Mouse (Mus musculus) embryo, embryonic 9.5 days (tissue): ENCODE data around the gene Fez1.

Experiments used
- DNase-seq: peaks from one replicate; pipeline ENCODE4 v3.0.0-alpha.2; 2017; ENCODE audit errors: extremely low spot score

Fez1 gene

DNA sequence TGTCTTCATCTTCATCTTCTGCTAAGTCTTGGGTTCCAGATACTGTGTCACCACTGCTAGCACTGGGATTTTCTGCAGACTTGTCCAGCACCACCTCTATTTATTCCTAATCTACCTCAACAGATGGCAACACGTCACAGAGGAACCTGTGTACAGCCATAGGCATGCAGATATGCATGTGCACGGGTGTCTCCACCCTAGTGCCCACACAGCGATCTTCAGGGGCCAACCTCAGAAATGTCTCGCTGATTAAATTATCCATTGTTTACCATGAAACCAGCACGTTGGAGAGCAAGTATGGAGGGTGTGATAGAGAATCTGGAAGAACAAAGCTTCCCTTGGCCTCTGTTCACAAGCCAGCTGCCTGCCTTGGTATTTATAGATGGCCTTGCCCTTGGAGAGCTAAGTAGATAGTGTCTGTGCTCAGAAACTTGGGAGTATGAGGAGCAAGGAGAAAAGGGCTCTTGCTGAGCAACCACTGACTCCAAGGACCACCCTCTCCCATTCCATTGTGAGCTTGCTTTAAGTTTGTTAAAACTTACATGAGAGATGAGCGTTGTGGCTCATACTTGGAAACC is 71.8 kb downstream of the Fez1 start:
- DNase-seq = no peak

DNA sequence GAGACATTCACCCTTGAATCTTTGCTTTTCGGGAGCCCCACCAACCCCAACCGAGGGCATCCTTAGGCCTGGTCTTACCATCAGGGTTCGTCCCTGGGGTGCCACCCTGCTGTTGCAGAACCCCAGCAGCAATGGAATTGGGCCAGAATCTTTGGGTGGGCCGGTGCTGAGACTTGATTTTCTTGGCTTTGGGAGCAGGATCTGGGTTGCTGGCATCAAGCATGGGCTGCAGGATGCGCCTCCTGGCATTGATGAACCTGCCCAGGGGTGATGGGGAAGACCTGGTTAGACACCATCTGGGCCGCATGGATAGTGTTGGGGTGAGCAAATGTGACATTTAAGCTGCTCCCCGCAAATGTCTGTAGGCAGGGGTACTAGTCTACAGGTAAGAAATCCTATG is 72.6 kb downstream of the Fez1 start:
- no peak for DNase-seq

DNA sequence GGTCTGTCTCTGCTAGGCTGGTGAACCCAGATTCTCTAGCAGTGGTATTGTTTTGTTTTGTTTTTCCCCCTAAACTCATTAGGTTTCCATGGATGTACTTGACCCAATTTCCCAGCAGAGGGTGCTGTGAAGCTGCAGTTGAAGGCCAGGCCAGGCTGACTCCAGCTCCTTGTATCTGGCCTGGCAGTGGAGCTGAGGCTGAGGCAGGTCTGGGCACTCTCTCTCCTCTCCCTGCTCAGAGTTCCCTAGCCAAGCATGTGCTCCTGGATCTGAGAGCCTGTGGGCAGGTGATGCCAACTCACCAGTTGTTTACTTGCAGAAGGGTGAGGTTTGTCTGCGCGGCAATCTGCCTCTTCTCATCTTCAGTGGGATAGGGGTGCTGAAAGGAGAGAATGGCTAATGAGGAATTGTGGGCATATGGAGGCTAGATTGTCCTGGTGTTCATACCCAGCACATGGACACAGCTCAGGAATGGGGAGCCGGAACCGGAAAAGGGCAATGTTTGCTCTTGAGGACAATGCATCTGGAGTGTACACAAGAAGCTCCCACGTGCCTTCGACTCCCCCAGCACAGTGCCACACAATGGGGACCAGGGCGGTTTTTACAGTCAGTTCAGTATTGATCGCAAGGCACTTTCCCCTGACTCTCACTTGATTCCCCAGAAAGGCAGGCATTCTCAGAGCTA is 73.5 kb downstream of the Fez1 start:
- DNase-seq = peak; percentile 56

DNA sequence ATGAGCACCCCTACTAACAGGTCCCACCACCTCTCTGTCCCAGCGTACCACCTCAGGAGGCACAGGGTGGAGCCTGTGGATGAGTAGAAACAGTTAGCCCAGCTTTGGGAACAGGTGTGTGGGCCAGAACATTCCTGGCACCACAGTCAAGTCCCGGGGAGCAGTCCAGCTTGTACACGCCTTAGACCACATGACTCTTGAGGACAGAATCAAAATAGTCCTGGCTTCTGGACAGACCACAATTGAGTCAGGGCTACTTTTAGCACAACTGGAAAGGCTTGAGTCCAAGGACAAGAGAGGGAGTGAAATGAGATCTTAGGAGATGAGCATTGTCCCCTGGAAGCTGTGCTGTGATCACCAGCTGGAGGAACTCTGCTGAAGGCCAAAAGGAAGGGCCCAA is 76.9 kb downstream of the Fez1 start:
- no peak for DNase-seq

DNA sequence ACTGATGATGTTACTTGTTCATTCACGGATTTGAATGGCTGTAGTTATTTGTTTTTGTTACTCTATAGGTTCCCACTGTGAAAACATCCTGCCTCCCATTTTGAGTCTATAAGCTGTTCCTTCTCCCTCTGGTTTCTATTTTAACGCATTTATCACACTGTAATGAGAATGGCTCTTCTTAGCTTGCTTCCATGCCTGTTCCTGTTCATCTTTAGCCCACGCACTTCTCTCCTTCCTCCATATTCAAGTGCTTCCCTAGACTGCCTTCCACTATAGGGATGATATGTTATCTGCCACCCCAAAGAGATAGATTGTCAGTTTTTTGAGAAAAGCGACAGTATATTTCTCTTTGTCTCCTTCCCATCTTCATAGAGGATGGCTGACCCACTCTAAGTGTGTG is 78.8 kb downstream of the Fez1 start:
- DNase-seq = no peak

DNA sequence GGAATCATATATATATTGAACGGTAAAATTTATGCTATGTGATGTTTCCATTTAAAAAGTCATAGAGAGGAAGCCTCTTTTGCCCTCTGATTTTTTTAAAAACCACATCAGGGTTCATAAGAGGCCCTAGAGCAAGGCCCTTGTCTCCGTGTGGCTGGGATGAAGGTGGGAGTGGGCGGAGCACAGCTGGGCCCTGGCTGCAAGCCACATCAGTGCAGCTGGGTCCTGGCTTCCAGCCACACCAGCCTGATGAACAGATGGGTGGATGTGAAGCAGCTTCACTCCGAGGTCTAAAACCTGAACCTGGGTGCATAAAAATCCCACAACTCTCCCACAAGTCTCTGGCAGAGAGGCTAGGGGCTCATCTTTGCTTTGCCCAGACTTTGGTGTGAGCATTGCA is 83.8 kb downstream of the Fez1 start:
- DNase-seq = no peak

DNA sequence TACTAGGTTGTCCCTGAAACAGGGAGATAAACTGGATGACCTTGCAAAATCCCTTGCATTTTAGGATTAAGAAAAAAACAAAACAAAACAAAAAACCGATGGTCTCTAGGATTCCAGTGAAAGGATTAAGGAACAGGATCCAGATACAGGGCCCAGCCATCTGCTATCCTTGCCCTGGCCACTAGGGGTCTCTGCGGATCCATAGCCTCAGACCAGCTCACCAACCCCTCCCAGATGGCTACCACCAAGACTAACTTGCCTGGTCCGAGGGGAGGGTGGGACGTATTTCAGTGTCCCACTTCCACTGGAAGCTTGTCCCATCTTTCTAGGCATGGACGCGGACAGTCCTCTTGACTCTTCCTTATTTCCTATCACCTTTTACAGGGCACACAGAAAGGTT is 94.7 kb downstream of the Fez1 start:
- peak; percentile 84 for DNase-seq

DNA sequence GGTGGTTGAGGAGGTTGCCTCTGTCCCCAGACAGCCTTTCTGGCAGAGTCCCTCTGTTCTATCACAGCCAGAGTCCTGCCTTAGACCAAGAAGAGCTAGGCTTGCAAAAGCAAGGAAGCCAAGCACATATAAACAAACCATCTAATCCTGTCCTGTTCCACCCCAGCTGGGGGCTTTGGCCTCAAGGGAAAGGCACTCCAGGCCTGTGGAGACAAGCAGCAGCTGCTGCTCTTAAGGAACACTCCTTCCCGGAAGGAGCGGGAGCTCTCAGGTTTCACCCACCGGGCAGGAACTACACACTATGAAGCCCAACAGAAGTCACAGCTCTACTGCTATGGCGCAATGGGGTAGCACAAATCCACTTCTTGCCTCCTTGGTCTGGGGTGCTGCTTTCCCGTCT is 95.3 kb downstream of the Fez1 start:
- peak; percentile 32 for DNase-seq

DNA sequence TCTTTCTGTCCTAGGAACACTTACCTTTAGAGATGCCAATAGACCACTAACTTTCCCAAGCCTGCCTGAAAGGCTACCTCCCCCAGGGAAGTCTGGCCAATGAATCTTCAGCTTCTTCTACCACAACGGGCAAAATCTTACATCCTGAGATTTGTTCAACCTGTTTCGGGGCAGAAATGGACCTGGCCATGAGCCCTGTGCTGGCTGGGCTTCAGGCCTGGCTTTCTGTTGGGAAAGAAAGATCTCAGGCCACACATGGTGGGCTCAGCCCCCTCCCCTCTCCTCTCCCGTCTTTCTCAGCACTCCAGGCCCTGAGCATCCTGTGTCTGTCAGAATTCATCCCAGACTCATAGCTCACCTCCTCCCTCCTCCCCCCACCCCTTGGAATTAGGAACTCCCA is 96.9 kb downstream of the Fez1 start:
- no peak for DNase-seq

DNA sequence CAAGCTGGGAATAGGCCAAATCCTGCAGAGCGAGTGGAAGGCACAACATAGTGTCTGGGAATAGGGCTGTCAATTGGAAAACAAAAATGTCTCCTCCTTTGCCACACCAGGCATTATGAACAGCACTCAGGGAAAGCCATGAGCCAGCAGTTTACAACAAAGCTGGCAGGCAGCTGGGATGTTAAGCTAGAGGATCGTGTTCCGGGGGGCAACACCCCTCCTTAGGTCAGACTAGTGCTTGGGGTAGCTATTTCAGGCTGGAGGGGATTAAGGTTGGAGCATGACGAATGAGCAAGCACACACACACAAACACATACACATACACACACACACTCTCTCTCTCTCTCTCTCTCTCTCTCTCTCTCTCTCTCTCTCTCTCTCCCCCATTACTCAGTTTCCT is 97.8 kb downstream of the Fez1 start:
- DNase-seq = no peak

DNA sequence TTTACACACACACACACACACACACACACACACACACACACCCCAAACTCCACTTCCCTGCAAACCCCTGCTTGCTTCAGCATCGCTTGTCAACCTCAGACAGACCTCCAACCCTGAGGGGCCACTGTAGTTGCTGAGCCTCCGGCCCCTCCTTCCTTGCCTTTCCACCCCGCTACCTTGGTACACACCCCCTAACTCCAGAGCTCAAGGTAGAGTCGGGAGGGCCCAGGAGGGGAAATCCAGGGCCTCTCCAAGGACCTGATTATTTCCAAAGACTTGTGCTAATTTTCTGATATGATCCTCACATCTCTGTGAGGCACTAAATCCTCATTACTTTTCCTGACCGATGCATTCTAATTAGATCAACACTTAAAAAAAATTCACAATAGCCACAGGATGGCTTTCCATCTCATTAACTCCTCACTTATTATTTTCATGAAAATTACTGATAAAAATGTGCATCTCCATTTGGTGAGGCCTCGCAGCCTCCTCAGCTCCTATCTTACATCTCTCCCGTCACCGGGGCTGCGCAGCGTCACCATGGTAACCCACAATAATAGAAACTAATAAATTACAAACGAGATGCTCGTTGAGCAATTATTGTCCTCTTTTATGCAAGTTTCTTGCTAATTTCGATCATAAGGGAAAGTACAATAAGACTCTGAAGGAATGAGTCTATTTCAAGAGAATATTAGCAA is 100.2 kb downstream of the Fez1 start:
- DNase-seq = no peak

DNA sequence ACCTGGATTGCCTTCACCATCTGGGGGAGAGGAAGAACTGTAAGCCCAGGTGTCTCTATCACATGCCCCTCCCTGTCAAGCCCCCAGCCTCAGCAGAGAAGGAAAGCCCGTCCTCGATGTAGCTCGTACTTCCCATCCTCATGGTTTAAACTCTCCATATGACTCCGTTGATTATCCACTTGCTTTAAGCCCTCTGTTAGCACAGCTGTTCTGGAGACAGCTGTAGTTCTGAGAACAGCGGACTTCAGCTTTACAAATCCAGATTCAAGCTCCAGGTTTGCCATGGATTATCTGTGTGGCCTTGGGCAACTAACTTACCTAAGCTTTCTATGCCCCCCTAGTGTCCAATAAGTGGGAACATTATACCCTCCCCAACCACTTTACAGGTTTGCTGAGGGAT is 102.1 kb downstream of the Fez1 start:
- no peak for DNase-seq
